12 mouse cellular contexts compared by ENCODE assay signal in genomic region chr5:131547926-131548325, GRCm38 (mm10).
DNase-seq lines count a peak whose midpoint lies in the region; ATAC-seq lines count a peak whose summit lies in the region.
"Had no signal": no experiment of that assay in that cellular context is flagged by ENCODE, and none has a peak within 500 bp of the region (broad histone marks: within the 10 kb centered on the region; RNA-seq: fewer than 3 reads in every experiment).

No protein-coding gene starts in this region.

- no peak overlapping the region for H3K9ac ChIP-seq in midbrain, embryonic 16.5 days (ENCODE audit: low read depth, low read length)
- no peak overlapping the region for H3K9ac ChIP-seq in hindbrain, embryonic 11.5 days (ENCODE audit: low read depth, low read length)
- H3K9ac ChIP-seq in midbrain, embryonic 12.5 days (replicated peaks): no peak overlapping the region
- no peak overlapping the region for H3K9ac ChIP-seq in intestine, embryonic 16.5 days (ENCODE audit: low read depth, low read length)
- H3K9ac ChIP-seq: limb, embryonic 12.5 days; lung, embryonic 14.5 days had no signal

- peaks cover 5% of the 10 kb centered on the region; the same call in 1 of the 2 replicates for H3K9me3 ChIP-seq in midbrain, embryonic 10.5 days (replicated peaks)
- no peaks in the 10 kb centered on the region for H3K9me3 ChIP-seq in midbrain, embryonic 16.5 days (replicated peaks; ENCODE audit: control insufficient read depth, low read length, poor library complexity, severe bottlenecking)
- H3K9me3 ChIP-seq in hindbrain, embryonic 11.5 days (ENCODE audit: control insufficient read depth, low read length): no peaks in the 10 kb centered on the region
- no peaks in the 10 kb centered on the region for H3K9me3 ChIP-seq in midbrain, embryonic 12.5 days
- H3K9me3 ChIP-seq in intestine, embryonic 16.5 days (ENCODE audit: control insufficient read depth, low read length): no peaks in the 10 kb centered on the region

- no peak for ATAC-seq in midbrain, embryonic 16.5 days
- peak; percentile 75 for ATAC-seq in hindbrain, embryonic 11.5 days (ENCODE audit: low FRiP score)
- ATAC-seq in midbrain, embryonic 12.5 days (ENCODE audit: low FRiP score, low read depth): peak; percentile 85
- ATAC-seq in intestine, embryonic 16.5 days: no peak

- H3K4me1 ChIP-seq in midbrain, embryonic 10.5 days: peaks cover 25% of the 10 kb centered on the region
- peaks cover 7% of the 10 kb centered on the region for H3K4me1 ChIP-seq in midbrain, embryonic 16.5 days (ENCODE audit: control insufficient read depth, insufficient read depth, low read length)
- H3K4me1 ChIP-seq in hindbrain, embryonic 11.5 days (replicated peaks; ENCODE audit: control insufficient read depth, insufficient read depth, low read length): peaks cover 3% of the 10 kb centered on the region; the same call in 1 of the 2 replicates
- H3K4me1 ChIP-seq in midbrain, embryonic 12.5 days: peaks cover 24% of the 10 kb centered on the region
- H3K4me1 ChIP-seq in intestine, embryonic 16.5 days (ENCODE audit: control insufficient read depth, insufficient read depth, low read length): peaks cover 4% of the 10 kb centered on the region

- peaks cover 74% of the 10 kb centered on the region for H3K27me3 ChIP-seq in midbrain, embryonic 10.5 days (ENCODE audit: low read depth, poor library complexity, severe bottlenecking)
- no peaks in the 10 kb centered on the region for H3K27me3 ChIP-seq in midbrain, embryonic 16.5 days (ENCODE audit: control insufficient read depth, insufficient read depth, low read depth, low read length)
- H3K27me3 ChIP-seq in hindbrain, embryonic 11.5 days (ENCODE audit: control insufficient read depth, insufficient read depth, low read length): no peaks in the 10 kb centered on the region
- peaks cover 33% of the 10 kb centered on the region for H3K27me3 ChIP-seq in midbrain, embryonic 12.5 days
- no peaks in the 10 kb centered on the region for H3K27me3 ChIP-seq in intestine, embryonic 16.5 days (replicated peaks; ENCODE audit: control insufficient read depth, insufficient read depth, low read length)
- H3K27me3 ChIP-seq: CH12.LX; limb, embryonic 12.5 days had no signal

- 59% methylated on average over 6 of the region's 6 CpGs for WGBS in midbrain, embryonic 10.5 days
- 40% methylated on average over 6 of the region's 6 CpGs for WGBS in midbrain, embryonic 16.5 days
- WGBS in hindbrain, embryonic 11.5 days: 42% methylated on average over 6 of the region's 6 CpGs
- 36% methylated on average over 6 of the region's 6 CpGs for WGBS in midbrain, embryonic 12.5 days
- 79% methylated on average over 6 of the region's 6 CpGs for WGBS in intestine, embryonic 16.5 days

- DNase-seq in midbrain, embryonic 10.5 days (ENCODE audit: low spot score): peak; percentile 28
- DNase-seq in hindbrain, embryonic 11.5 days (ENCODE audit: low spot score): peak; percentile 57
- DNase-seq in heart, adult 18-20 months: no peak
- DNase-seq in layer of hippocampus, adult 9-10 months (ENCODE audit: low spot score): no peak
- DNase-seq: cerebellum, adult 8-10 months; lung, embryonic 14.5 days had no signal

- H3K4me2 ChIP-seq in midbrain, embryonic 16.5 days (ENCODE audit: low read length): no peak overlapping the region
- no peak overlapping the region for H3K4me2 ChIP-seq in hindbrain, embryonic 11.5 days (replicated peaks; ENCODE audit: low read depth, low read length)
- H3K4me2 ChIP-seq in midbrain, embryonic 12.5 days (replicated peaks): no peak overlapping the region
- H3K4me2 ChIP-seq in intestine, embryonic 16.5 days (ENCODE audit: low read depth, low read length): no peak overlapping the region
- H3K4me2 ChIP-seq: heart, embryonic 11.5 days; limb, embryonic 12.5 days; lung, embryonic 14.5 days had no signal

- no peak overlapping the region for H3K4me3 ChIP-seq in midbrain, embryonic 10.5 days
- no peak overlapping the region for H3K4me3 ChIP-seq in midbrain, embryonic 16.5 days (ENCODE audit: low read depth, low read length)
- H3K4me3 ChIP-seq in hindbrain, embryonic 11.5 days (ENCODE audit: low read depth, low read length): no peak overlapping the region
- no peak overlapping the region for H3K4me3 ChIP-seq in midbrain, embryonic 12.5 days
- no peak overlapping the region for H3K4me3 ChIP-seq in intestine, embryonic 16.5 days (ENCODE audit: low read length)
- H3K4me3 ChIP-seq: limb, embryonic 12.5 days had no signal

- H3K27ac ChIP-seq in midbrain, embryonic 10.5 days (replicated peaks): peak overlapping the region; percentile 55; the same call in 1 of the 2 replicates
- H3K27ac ChIP-seq in midbrain, embryonic 16.5 days (ENCODE audit: low read length): no peak overlapping the region
- H3K27ac ChIP-seq in hindbrain, embryonic 11.5 days (ENCODE audit: low read depth, low read length): no peak overlapping the region
- peak overlapping the region; percentile 43 for H3K27ac ChIP-seq in midbrain, embryonic 12.5 days (replicated peaks)
- H3K27ac ChIP-seq in intestine, embryonic 16.5 days (ENCODE audit: low read length): no peak overlapping the region
- H3K27ac ChIP-seq: limb, embryonic 12.5 days had no signal

- H3K36me3 ChIP-seq in midbrain, embryonic 10.5 days: no peaks in the 10 kb centered on the region
- no peaks in the 10 kb centered on the region for H3K36me3 ChIP-seq in midbrain, embryonic 16.5 days (ENCODE audit: control insufficient read depth, insufficient read depth, low read length)
- no peaks in the 10 kb centered on the region for H3K36me3 ChIP-seq in hindbrain, embryonic 11.5 days (ENCODE audit: control insufficient read depth, insufficient read depth, low read length)
- H3K36me3 ChIP-seq in midbrain, embryonic 12.5 days: no peaks in the 10 kb centered on the region
- no peaks in the 10 kb centered on the region for H3K36me3 ChIP-seq in intestine, embryonic 16.5 days (ENCODE audit: control insufficient read depth, insufficient read depth, low read length)
- H3K36me3 ChIP-seq: limb, embryonic 12.5 days had no signal

Comparison
In these comparisons a context has a peak if more than half of its experiments do, and no peak if none do; other contexts are left out.
1. H3K27ac ChIP-seq: peak in midbrain, embryonic 10.5 days (single experiment) and midbrain, embryonic 12.5 days (single experiment); none in midbrain, embryonic 16.5 days (single experiment), hindbrain, embryonic 11.5 days (single experiment) and intestine, embryonic 16.5 days (single experiment).
2. ATAC-seq: peak in hindbrain, embryonic 11.5 days (single experiment) and midbrain, embryonic 12.5 days (single experiment); none in midbrain, embryonic 16.5 days (single experiment) and intestine, embryonic 16.5 days (single experiment).
3. DNase-seq: peak in midbrain, embryonic 10.5 days (single experiment) and hindbrain, embryonic 11.5 days (single experiment); none in heart, adult 18-20 months (0 of 2) and layer of hippocampus, adult 9-10 months (single experiment).